Mouse (Mus musculus): Measurements from ENCODE around the gene Tmbim1.

Gene Tmbim1

GRCm38 (mm10) chr1:74277041-74277440 is 28.4 kb downstream of the Tmbim1 start:
- peak; percentile 3 for DNase-seq

DNA sequence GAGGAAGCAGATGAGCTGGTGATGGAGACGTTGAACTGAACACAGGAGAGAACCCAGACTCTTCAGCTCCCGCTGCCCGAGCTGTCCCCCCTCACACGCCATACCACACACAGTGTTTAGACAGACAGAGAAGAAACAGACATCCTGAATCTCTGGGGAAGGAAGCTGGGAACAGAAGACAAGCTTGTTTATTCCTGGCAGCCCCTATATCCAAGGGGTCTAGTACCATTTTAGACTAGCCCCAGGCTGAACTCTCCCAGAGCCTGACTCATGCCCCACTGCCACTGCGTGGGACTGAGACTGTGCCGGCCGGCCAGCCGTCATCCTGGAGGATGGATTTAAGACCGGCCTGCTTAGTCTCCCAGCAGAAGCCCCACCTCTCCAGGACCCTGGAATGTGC is 30.4 kb downstream of the Tmbim1 start:
- no peak for DNase-seq

- DNase-seq = no peak
Measured at GRCm38 (mm10) chr1:74271659-74272058, 33.8 kb downstream of the Tmbim1 start.

GRCm38 (mm10) chr1:74268750-74269149 is 36.7 kb downstream of the Tmbim1 start:
- no peak for DNase-seq

- DNase-seq = no peak
Measured at GRCm38 (mm10) chr1:74262510-74262909, 42.9 kb downstream of the Tmbim1 start.

DNA sequence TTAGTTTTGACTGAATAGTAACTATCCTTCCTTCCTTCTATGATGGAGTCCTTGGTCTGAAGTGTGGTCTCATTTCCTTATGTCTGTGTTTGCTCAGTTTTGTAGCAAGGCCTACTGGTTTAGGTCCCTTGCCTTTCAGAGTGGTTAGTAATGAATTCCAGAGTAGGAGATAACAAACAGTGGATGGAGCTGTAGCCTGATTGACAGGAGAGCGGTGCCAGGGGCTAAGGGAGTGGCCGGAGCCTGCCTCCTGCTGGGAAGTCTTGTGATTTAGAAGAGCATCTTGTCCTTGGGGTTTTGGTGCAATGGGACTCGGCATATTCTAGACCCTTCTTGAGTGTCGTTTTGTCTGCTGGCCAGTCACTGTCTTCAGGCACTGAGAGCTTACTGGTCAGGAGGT is 48.6 kb downstream of the Tmbim1 start:
- no peak for DNase-seq

- DNase-seq = no peak
Measured at GRCm38 (mm10) chr1:74255704-74256345, 49.6 kb downstream of the Tmbim1 start.

- DNase-seq = no peak
Measured at GRCm38 (mm10) chr1:74250096-74250495, 55.3 kb downstream of the Tmbim1 start.

GRCm38 (mm10) chr1:74249331-74249980 is 56.0 kb downstream of the Tmbim1 start:
- DNase-seq = no peak

GRCm38 (mm10) chr1:74248799-74249198 is 56.6 kb downstream of the Tmbim1 start:
- no peak for DNase-seq

DNA sequence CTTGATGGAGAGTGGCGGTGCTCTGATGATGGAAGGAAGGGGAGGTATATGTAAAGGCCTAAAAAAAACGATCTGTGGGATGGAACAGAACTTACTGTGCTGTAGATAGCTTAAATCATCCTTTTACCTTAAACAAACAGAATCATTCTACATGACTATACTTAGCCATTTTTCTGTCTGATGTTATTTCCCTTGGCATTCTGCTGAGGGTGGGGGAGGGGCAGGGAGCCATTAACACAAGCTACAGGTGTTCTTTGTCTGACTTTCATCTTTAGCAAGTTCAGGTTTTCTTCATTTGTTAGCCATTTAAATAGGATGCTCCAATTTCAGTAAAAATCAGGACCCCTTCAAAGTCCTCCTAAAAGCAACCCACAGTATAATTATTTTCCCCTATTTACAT is 59.9 kb downstream of the Tmbim1 start:
- DNase-seq = no peak

DNA sequence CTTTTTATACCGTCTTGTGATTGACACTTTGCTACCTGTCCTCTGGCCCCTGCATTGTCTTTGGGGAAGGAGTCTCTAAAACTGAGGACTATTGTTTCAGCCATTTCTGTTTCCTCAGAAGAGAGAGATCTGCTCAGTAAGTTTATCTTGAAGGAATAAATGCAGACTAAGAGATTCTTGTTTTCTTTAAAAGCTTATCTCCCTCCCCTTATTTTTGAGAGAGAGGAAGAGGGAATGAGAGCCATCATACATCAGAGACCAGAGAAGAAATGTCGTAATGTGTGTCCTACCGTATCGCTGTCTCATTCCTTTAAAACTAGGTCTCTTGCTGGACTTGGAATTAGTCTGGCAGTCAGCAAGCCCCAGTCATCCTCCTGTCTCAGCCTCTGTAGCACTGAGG is 64.6 kb downstream of the Tmbim1 start:
- no peak for DNase-seq

GRCm38 (mm10) chr1:74240311-74240710 is 65.1 kb downstream of the Tmbim1 start:
- peak; percentile 54 for DNase-seq

- DNase-seq = peak; percentile 21
Measured at GRCm38 (mm10) chr1:74239618-74240017, 65.8 kb downstream of the Tmbim1 start.

- DNase-seq = no peak
Measured at GRCm38 (mm10) chr1:74239162-74239561, 66.3 kb downstream of the Tmbim1 start.
